Mouse (Mus musculus) cerebellum, adult 2 months (tissue): Measurements from ENCODE around the gene Cfap44.

Experiments used
- CTCF ChIP-seq: fragments of 200-500 bp; IDR thresholded peaks from 2 replicates; pipeline ENCODE4 v1.5.1; 2011; ENCODE audit warnings: low read depth, mild to moderate bottlenecking, control low read depth, low read length, moderate library complexity, borderline replicate concordance; ENCODE audit not compliant: insufficient read depth
- POLR2A ChIP-seq: fragments of 200-500 bp; IDR thresholded peaks from 2 replicates; pipeline ENCODE4 v1.6.1; 2011; ENCODE audit warnings: low read length, control low read depth, borderline replicate concordance; ENCODE audit not compliant: insufficient read depth

- TF ChIP-seq CTCF (no peak), POLR2A (no peak)
These were observed 107.2 kb downstream of the Cfap44 start for GRCm38 (mm10) chr16:44501783-44502182.
